Mouse (Mus musculus) heart, adult 2 months (tissue): ENCODE data around the gene Exoc3. TPM values are rescaled to one million over a fixed set of nuclear protein-coding genes. Genes with fewer than 3 reads are reported as not detected.

Experiments
- DNase-seq, 2 experiments: peaks; one replicate each; pipeline ENCODE4 v3.0.0; 2021
- H3K27ac ChIP-seq: fragments of 200-600 bp; 2 replicates; pipeline ENCODE4 v1.8.1; 2022
- H3K27me3 ChIP-seq: fragments of 200-500 bp; 2 replicates; pipeline ENCODE4 v1.6.1; 2012; ENCODE audit warnings: mild to moderate bottlenecking, low read length, inconsistent platforms, mixed read lengths; ENCODE audit not compliant: control insufficient read depth, insufficient read depth
- H3K36me3 ChIP-seq: fragments of 200-500 bp; 2 replicates; pipeline ENCODE4 v1.6.1; 2012; ENCODE audit warnings: low read length, inconsistent platforms; ENCODE audit not compliant: control insufficient read depth, insufficient read depth
- H3K4me1 ChIP-seq: fragments of 200-500 bp; 2 replicates; pipeline ENCODE4 v1.6.1; 2011; ENCODE audit warnings: low read length; ENCODE audit not compliant: control insufficient read depth, insufficient read depth
- H3K4me3 ChIP-seq: fragments of 200-600 bp; 2 replicates; pipeline ENCODE4 v1.8.1; 2022
- H3K79me2 ChIP-seq: fragments of 200-500 bp; replicated peaks from 2 replicates; pipeline ENCODE4 v1.6.1; 2012; ENCODE audit warnings: mild to moderate bottlenecking, inconsistent platforms, low read length, moderate library complexity, mixed read lengths; ENCODE audit not compliant: control insufficient read depth, insufficient read depth
- H3K9ac ChIP-seq: fragments of 200-500 bp; 2 replicates; pipeline ENCODE4 v1.6.1; 2012; ENCODE audit warnings: low read depth, mild to moderate bottlenecking, control low read depth, inconsistent platforms, low read length, mixed read lengths
- CTCF ChIP-seq: fragments of 200-600 bp; IDR thresholded peaks from 2 replicates; pipeline ENCODE4 v1.8.1; 2022; ENCODE audit warnings: antibody characterized with exemption, mild to moderate bottlenecking, moderate library complexity
- EP300 ChIP-seq: fragments of 200-500 bp; IDR thresholded peaks from 2 replicates; pipeline ENCODE4 v1.6.1; 2011; ENCODE audit warnings: low read depth, low read length, control low read depth; ENCODE audit not compliant: insufficient read depth
- POLR2A ChIP-seq: fragments of 200-500 bp; IDR thresholded peaks from 2 replicates; pipeline ENCODE4 v1.6.1; 2011; ENCODE audit warnings: mild to moderate bottlenecking, low read depth, low read length, control low read depth; ENCODE audit not compliant: insufficient read depth
- WGBS: fragments of 180-500 bp; shearing (Covaris S2); methylation state at CpG from one replicate; pipeline ENCODE4 v1.1.7; 2018; 5-methylcytosine and 5-hydroxymethylcytosine counted together
- intact Hi-C: fragments of 180-260 bp; cut with DNase I; formaldehyde crosslinking; loops from one replicate; pipeline ENCODE4 v1.15.1; 2025
- polyA plus RNA-seq: library from polyadenylated mRNA; depleted of rRNA; stranded (reverse); fragments of >200 nt; gene quantifications from 2 replicates; pipeline ENCODE4 v1.2.3, GENCODE M21; 2012
- total RNA-seq, 2 experiments: library from RNA; stranded (reverse); gene quantifications; 2 replicates each; pipeline ENCODE4 v1.2.3; 2021

Gene Exoc3
- total and polyA plus RNA-seq, 3 experiments, result 47.5 to 54.1 (median 51.2) TPM

GRCm38 (mm10) chr13:74220659-74221058 is 12.1 kb upstream of the Exoc3 start:
- Histone ChIP-seq H3K4me3 (no peak overlapping the region), H3K79me2 (no peaks in the 10 kb centered on the region), H3K9ac (no peak overlapping the region), H3K36me3 (no peaks in the 10 kb centered on the region), H3K27me3 (no peaks in the 10 kb centered on the region), H3K27ac (no peak overlapping the region), H3K4me1 (no peaks in the 10 kb centered on the region)
- intact Hi-C loops, result no loop called here
- TF ChIP-seq CTCF (no peak), EP300 (no peak), POLR2A (no peak)
- DNase-seq, result no peak
- WGBS, result 12% methylated on average over 1 of the region's 1 CpGs

- no peaks in the 10 kb centered on the region for H3K79me2 ChIP-seq
- 78% methylated on average over 3 of the region's 3 CpGs for WGBS
- no peak for DNase-seq
- H3K4me3 ChIP-seq, result no peak overlapping the region
- intact Hi-C loops, result no loop called here
- TF ChIP-seq POLR2A (no peak), CTCF (no peak), EP300 (no peak)
- H3K4me1 ChIP-seq, result no peaks in the 10 kb centered on the region
- no peaks in the 10 kb centered on the region for H3K27me3 ChIP-seq
- H3K9ac ChIP-seq, result no peak overlapping the region
- no peaks in the 10 kb centered on the region for H3K36me3 ChIP-seq
- H3K27ac ChIP-seq, result no peak overlapping the region
Measured at GRCm38 (mm10) chr13:74218441-74218840, 9.9 kb upstream of the Exoc3 start.

GRCm38 (mm10) chr13:74208986-74209345 is 434 bp upstream of the Exoc3 start:
- WGBS, result 14% methylated on average over 12 of the region's 12 CpGs
- intact Hi-C loops, result loop anchor here (5.0 kb wide), 1 partner anchor 93 kb away; no protein-coding TSS in a partner anchor
- DNase-seq, result peak in 1 of 2 experiments; percentile 32

GRCm38 (mm10) chr13:74196451-74196850 is 12.1 kb downstream of the Exoc3 start:
- DNase-seq, result no peak
- WGBS, result 59% methylated on average over 3 of the region's 3 CpGs
- Histone ChIP-seq H3K79me2 (no peaks in the 10 kb centered on the region), H3K9ac (no peak overlapping the region), H3K4me1 (no peaks in the 10 kb centered on the region), H3K27me3 (no peaks in the 10 kb centered on the region), H3K4me3 (no peak overlapping the region), H3K36me3 (peaks cover 5% of the 10 kb centered on the region), H3K27ac (no peak overlapping the region)
- no peak for TF ChIP-seq POLR2A
- no peak for TF ChIP-seq EP300
- no peak for TF ChIP-seq CTCF
- intact Hi-C loops, result no loop called here

More at GRCm38 (mm10) chr13:74208986-74209345, 434 bp upstream of the Exoc3 start:
- H3K36me3 ChIP-seq, result peaks cover 4% of the 10 kb centered on the region
- peaks cover 3% of the 10 kb centered on the region for H3K4me1 ChIP-seq
- no peaks in the 10 kb centered on the region for H3K27me3 ChIP-seq
- H3K79me2 ChIP-seq, result 0 out of 2 replicates have a peak, but pooled peaks cover 1% of the 10 kb centered on the region
- peak overlapping the region; percentile 62 for H3K4me3 ChIP-seq
- TF ChIP-seq CTCF, result no peak
- no peak for TF ChIP-seq POLR2A
- TF ChIP-seq EP300, result no peak
- H3K9ac ChIP-seq, result peak overlapping the region; percentile 70
- peak overlapping the region; percentile 97 for H3K27ac ChIP-seq

GRCm38 (mm10) chr13:74192613-74193012 is 15.9 kb downstream of the Exoc3 start:
- Histone ChIP-seq H3K4me3 (no peak overlapping the region), H3K79me2 (no peaks in the 10 kb centered on the region), H3K27ac (no peak overlapping the region), H3K27me3 (no peaks in the 10 kb centered on the region), H3K36me3 (peaks cover 4% of the 10 kb centered on the region), H3K9ac (no peak overlapping the region), H3K4me1 (no peaks in the 10 kb centered on the region)
- WGBS, result 83% methylated on average over 6 of the region's 6 CpGs
- TF ChIP-seq EP300 (no peak), CTCF (peak; percentile 66)
- intact Hi-C loops, result loop anchor here (1.0 kb wide), 1 partner anchor 109 kb away; no protein-coding TSS in a partner anchor
- no peak for DNase-seq

GRCm38 (mm10) chr13:74183011-74183695 is 25.4 kb downstream of the Exoc3 start:
- TF ChIP-seq POLR2A (no peak), CTCF (no peak), EP300 (no peak)
- intact Hi-C loops, result no loop called here
- Histone ChIP-seq H3K4me3 (no peak overlapping the region), H3K79me2 (no peaks in the 10 kb centered on the region), H3K27ac (no peak overlapping the region), H3K4me1 (no peaks in the 10 kb centered on the region), H3K9ac (no peak overlapping the region), H3K27me3 (no peaks in the 10 kb centered on the region), H3K36me3 (0 out of 2 replicates have a peak, but pooled peaks cover 2% of the 10 kb centered on the region)
- 86% methylated on average over 5 of the region's 5 CpGs for WGBS
- no peak for DNase-seq
